Mouse (Mus musculus) liver, embryonic 11.5 days (tissue): ENCODE data around the gene Kcnh5. TPM values are rescaled to one million over a fixed set of nuclear protein-coding genes. Genes with fewer than 3 reads are reported as not detected.

Experiments used
- ATAC-seq: fragments of 200-750 bp; cut with Nextera tagmentation; replicated peaks from 2 replicates; pipeline ENCODE4 v1.8.0; 2017; ENCODE audit warnings: moderate number of reproducible peaks, mild to moderate bottlenecking, moderate TSS enrichment, moderate library complexity; ENCODE audit not compliant: low FRiP score
- DNase-seq: peaks from one replicate; pipeline ENCODE4 v3.0.0-alpha.2; 2017; ENCODE audit warnings: low spot score
- H3K27ac ChIP-seq: fragments of 300-500 bp; sonication (generic); 2 replicates; pipeline ENCODE4 v1.5.1; 2014; ENCODE audit warnings: mild to moderate bottlenecking, low read depth, low read length, control low read depth
- H3K27me3 ChIP-seq: fragments of 300-500 bp; sonication (generic); replicated peaks from 2 replicates; pipeline ENCODE4 v1.6.1; 2014; ENCODE audit warnings: low read length, mixed read lengths; ENCODE audit not compliant: control insufficient read depth, insufficient read depth
- H3K36me3 ChIP-seq: fragments of 300-500 bp; sonication (generic); 2 replicates; pipeline ENCODE4 v1.6.1; 2014; ENCODE audit warnings: mild to moderate bottlenecking, low read length, moderate library complexity, mixed read lengths; ENCODE audit not compliant: control insufficient read depth, insufficient read depth
- H3K4me1 ChIP-seq: fragments of 300-500 bp; sonication (generic); replicated peaks from 2 replicates; pipeline ENCODE4 v1.6.1; 2014; ENCODE audit warnings: low read length, mixed read lengths; ENCODE audit not compliant: control insufficient read depth, insufficient read depth
- H3K4me2 ChIP-seq: fragments of 300-500 bp; sonication (generic); 2 replicates; pipeline ENCODE4 v1.6.1; 2014; ENCODE audit warnings: mild to moderate bottlenecking, control low read depth, moderate library complexity
- H3K4me3 ChIP-seq: fragments of 300-500 bp; sonication (generic); 2 replicates; pipeline ENCODE4 v1.5.1; 2014; ENCODE audit warnings: low read depth, low read length, control low read depth
- H3K9ac ChIP-seq: fragments of 300-500 bp; sonication (generic); 2 replicates; pipeline ENCODE4 v1.6.1; 2014; ENCODE audit warnings: low read depth, low read length, control low read depth
- H3K9me3 ChIP-seq: fragments of 300-500 bp; sonication (generic); 2 replicates; pipeline ENCODE4 v1.6.1; 2016; ENCODE audit warnings: low read length, inconsistent platforms, mixed read lengths; ENCODE audit not compliant: control insufficient read depth
- WGBS: fragments of 180-500 bp; shearing (Covaris S2); extraction: QIAGEN DNeasy Blood & Tissue Kit; methylation state at CpG from one replicate; pipeline ENCODE4 v1.1.7; 2014; 5-methylcytosine and 5-hydroxymethylcytosine counted together
- polyA plus RNA-seq: library from polyadenylated mRNA; unstranded; fragments of >200 nt; fragmentation: Nextera tagmentation; extraction: Ambion mirVana; gene quantifications from 2 replicates; pipeline ENCODE4 v1.2.1, GENCODE M21; 2014

Kcnh5 gene
- polyA plus RNA-seq, 1 experiment from 2014 or later, result 0.05 TPM

DNA sequence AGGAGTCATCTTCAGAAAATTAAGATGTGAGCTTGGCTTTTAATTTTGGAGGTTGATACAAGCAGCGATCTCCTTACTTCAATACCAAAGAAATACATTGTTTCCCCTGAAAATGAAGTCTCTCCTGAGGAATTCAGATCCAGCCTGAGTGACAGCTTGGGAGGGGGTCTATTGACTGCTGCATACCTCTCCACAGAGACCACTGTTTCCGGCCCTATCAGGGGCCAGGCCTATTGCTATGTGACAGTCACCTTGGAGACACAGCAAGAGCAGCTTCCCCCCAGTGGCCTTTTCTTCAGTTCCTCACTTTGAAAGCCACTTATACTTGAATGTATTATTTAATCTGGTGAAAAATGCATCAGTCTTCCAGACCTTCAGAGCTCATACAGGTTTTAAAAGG is 326.8 kb downstream of the Kcnh5 start:
- no peaks in the 10 kb centered on the region for H3K9me3 ChIP-seq
- no peak overlapping the region for H3K27ac ChIP-seq
- no peaks in the 10 kb centered on the region for H3K36me3 ChIP-seq
- ATAC-seq (no peak), DNase-seq (no peak)
- no peak overlapping the region for H3K4me3 ChIP-seq
- H3K4me2 ChIP-seq, result no peak overlapping the region
- WGBS, result 53% methylated on average over 2 of the region's 2 CpGs
- no peaks in the 10 kb centered on the region for H3K27me3 ChIP-seq
- H3K4me1 ChIP-seq, result no peaks in the 10 kb centered on the region
- no peak overlapping the region for H3K9ac ChIP-seq

DNA sequence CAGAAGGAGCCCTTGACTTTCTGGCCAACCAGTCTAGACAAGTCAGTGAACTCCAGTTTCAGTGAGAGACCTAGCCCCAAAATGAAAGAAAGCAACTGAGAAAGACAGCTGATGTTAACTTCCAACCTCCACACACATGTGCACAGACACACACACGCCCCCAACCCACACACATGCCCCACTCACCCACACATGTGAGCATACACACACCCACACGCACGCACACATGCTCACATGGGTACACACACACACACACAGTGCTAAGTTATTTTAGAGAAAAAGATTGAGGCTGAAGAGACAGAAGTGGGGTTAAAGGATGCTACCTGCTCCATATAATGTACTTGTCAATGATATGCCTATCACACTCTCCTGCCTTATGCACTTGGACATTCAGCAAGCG is 327.2 kb downstream of the Kcnh5 start:
- Histone ChIP-seq H3K4me2 (no peak overlapping the region), H3K36me3 (no peaks in the 10 kb centered on the region), H3K27ac (no peak overlapping the region), H3K4me1 (no peaks in the 10 kb centered on the region), H3K27me3 (no peaks in the 10 kb centered on the region), H3K9me3 (no peaks in the 10 kb centered on the region), H3K9ac (no peak overlapping the region), H3K4me3 (no peak overlapping the region)
- 79% methylated on average over 4 of the region's 4 CpGs for WGBS
- no peak for DNase-seq
- no peak for ATAC-seq

DNA sequence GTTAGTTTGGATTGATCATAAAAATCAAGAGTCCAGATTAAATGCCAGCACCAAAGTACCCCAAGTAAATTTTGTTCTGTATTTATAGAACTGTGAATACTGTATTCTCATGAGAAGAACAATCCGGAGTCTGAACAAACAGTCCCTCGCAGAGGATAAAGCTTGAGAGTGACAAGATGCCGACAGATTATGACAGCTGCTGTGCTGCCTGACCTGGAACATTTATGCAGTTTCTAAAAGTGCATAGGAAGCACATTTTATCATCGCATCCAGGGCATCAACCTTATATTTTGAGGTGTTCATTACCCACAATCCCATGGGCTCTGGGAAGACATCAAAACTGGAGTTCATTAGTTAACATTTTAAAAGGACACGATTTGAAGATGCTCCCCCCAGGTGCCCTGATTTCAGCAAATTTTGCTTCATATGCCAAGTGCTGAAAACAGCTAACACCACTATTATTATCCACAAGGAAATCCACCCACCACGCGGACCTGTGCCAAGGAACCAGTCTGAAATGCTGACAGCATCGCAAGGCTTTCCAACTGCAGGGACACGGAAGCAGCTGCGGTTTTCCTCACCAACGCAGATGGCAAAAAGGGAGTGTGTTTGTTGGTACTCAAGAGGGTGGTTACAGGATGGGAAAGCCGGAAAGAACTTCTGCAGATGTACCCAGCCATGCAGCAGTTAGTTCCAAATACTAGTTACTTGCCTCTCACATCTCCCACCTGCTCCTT is 328.4 kb downstream of the Kcnh5 start:
- DNase-seq, result no peak
- Histone ChIP-seq H3K4me1 (no peaks in the 10 kb centered on the region), H3K4me3 (no peak overlapping the region), H3K9ac (no peak overlapping the region), H3K27me3 (no peaks in the 10 kb centered on the region), H3K4me2 (no peak overlapping the region), H3K9me3 (no peaks in the 10 kb centered on the region), H3K27ac (no peak overlapping the region), H3K36me3 (no peaks in the 10 kb centered on the region)
- no peak for ATAC-seq
- WGBS, result 79% methylated on average over 12 of the region's 12 CpGs

Other genes with a start within 250 kb of the Kcnh5 start
- 16.0 and 16.1 TPM in 2 replicates for gene Rhoj, start 131.0 kb upstream of the Kcnh5 start, polyA plus RNA-seq
- not detected in 2 replicates for gene Gphb5, start 239.4 kb upstream of the Kcnh5 start, polyA plus RNA-seq